Mouse (Mus musculus) cerebellum, postnatal 36 days (tissue): ENCODE measurements around the gene Dync1li1.

Experiments
- DNase-seq, 2 experiments: peaks; one replicate each; pipeline ENCODE4 v3.0.0; 2021 to 2022; ENCODE audit warnings: mixed read lengths in 2 of 2

The Dync1li1 gene

DNA sequence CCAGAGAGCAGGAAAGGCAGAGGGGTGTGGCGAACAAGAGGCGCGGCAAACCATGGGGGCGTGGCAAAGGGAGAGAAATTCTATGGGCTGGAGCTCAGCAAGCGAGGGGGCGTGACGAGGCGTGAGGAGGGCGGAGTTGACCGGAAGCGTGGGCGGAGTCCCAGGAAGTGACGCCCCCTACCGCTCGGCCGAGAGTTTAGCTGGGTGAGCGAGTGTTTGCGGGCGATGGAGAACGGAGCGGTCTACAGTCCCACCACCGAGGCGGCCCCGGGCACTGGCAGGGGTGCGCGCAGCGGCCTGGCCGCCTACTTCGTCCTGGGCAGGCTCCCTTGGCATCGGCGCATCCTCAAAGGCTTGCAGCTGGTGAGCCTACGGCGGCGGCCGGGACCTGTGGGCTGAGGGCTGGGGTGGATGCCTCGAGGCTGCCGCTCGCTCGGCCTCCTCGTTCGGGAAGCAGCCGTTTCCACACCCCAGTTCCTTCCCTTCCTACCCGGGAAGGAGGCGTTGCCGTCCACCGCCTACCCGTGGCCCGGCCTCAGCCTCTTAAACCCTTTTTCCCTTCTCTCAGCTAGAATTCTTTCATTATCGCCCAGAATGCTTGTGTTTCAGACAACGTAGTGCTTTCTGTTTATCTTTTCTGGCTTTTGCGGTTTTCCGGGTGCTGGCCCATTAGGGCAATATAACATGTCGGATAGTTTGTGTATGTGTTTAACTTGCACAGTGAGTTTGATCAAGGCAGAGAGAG is 42.6 kb downstream of the Dync1li1 start, which contains the start of gene Cmtm6:
TSS of gene Cmtm6 (plus strand) at position 106 of the 745 bp plus-strand sequence.
- peak; percentile 91 to 93 for DNase-seq

DNA sequence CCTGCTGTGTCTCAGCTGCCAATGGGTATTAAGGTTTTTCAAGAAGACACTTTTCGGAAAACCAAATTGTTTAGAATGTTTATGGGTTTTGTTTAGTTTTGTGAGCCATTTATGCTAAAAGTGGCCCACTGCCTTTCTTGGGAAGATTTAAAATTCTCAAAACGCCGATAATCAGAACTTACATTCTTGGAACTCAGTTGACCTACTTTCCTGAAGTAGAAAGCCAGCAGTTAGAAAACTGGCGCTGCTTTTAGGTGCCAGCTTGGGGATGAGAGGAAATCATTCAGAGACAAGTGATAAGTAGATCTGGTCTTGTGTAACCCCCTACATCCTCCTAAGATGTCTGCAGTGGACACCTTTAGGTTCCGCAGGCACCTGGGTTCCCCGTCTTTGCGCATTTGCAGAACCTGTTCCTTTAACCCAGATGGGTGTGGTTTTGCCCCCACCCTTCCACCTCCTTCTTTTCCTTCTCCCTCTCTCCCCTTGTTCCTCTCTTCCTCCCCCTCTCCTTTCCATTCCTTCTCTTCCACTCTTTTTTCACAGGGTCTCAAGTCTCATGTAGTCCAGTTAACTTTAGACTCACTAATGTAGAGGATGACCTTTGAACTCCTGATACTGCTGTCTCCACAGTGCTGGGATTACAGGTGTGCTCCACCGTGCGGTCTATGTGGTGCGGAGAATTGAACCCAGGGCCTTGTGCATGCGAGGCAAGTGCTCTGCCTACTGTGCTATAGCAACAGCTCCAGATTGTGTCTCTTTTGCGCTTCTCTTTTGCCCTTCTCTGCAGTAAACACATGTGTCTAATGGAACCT is 43.5 kb downstream of the Dync1li1 start:
- no peak for DNase-seq

DNA sequence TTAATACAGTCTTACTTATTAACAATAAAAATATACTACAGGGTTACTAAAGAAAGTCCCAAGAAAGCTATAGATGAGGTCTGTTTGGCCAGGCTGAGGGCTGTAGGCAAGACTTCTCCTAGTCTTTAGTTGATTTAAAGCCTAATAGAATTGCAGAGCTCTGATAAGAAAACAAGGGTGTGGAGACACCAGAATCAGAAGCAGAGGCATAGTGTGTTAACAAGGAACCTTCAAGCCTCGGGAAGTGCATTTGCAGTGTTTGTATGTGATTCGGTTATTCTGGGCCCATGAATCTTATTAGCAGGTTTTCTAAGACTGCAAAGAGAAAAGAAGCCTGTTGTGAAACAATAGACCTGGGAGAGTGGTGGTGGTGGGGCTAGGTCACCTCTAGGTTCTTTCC is 44.6 kb downstream of the Dync1li1 start:
- DNase-seq = no peak

DNA sequence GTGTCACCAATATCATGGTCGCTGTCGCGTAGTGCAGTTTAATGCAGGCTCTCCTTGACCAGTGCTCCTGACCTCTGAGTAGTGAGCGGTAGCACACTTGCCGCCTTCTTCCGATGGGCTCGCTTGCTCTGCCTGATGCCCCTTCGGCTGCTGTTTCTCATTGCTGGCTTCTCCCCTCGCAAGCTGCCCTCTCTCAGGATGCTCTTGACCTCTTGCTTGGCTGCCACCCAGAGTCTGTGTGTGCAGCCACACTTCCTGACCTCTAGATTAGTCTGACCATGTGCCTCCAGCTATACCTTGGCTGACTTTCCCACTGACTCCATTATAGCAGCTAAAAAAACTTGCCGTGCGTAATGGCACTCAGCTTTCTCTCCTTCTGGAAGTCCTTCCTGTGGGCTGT is 47.9 kb downstream of the Dync1li1 start:
- DNase-seq = no peak

DNA sequence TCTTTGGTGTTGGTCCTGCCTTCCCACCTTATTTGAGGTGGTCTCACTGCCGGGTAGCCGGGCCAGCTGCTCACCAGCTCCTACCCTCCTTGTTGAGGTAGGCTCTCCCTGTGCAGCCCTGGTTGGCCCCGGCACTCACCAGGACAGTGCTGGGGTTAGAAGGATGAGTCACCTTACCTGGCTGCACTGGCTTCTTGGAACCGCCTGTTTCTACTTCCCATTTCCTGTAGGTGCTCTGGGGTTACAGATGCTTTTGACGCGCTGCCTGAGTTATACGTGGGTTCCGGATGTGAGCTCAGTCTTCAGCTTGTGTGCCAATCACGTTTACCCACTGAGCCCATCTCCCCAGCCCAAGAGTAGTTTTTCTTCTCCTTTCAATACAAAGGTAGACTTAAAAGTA is 51.7 kb downstream of the Dync1li1 start:
- DNase-seq = no peak

DNA sequence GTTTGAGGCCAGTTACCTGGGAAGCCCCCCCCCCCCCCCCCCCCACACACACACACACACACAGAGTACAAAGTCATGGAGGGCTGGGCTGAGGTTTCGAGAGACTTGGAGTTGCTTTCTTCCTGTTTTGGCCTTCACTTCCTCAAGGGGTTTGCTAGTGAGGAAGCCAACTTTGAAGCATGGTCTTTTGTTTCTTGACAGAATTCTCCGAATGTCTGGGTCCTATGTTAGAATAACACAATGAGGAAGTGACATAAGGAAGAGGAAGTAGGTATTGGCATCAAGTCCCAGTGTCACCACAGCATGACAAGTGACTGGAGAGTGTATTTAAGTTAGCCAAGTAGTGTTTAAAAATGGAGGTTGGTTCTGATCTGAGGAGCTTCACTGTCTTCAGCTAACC is 54.1 kb downstream of the Dync1li1 start:
- DNase-seq = no peak

DNA sequence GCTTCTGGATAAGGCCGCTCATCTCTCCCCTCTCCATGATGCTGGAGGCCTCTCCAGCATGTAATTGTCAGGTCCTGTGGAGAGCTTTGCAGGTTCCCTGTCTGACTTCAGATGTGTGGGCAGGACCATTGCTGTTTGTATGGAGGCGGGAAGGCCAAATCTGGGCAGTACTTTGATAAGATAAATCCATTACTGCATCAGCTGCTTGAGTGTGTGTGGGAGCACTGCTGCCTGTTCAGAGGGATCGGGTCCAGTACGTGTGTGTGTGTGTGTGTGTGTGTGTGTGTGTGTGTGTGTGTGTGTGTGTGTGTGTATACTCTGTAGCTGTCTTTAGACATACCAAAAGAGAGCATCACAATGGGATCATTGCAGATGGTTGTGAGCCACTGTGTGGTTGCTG is 56.6 kb downstream of the Dync1li1 start:
- DNase-seq = no peak

DNA sequence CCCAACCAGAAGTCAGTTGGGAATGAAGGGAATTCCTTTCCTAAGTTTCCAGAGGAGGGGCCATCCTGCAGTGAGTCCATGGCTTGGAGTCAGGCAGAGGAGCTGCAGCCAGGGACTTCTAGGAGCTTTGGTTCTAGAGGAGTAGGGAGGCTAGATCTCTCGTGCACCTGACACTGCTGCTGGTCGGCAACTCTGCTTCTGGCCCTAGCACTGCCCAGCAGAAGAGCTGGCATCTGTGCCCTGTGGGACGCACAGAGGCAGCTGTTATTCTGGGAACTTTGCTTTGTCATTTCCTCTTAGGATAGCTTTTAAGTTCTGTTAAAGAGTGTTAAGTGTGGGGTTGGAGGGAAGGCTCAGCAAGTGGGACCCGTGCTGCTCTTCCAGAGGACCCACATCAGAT is 57.1 kb downstream of the Dync1li1 start:
- DNase-seq = no peak

DNA sequence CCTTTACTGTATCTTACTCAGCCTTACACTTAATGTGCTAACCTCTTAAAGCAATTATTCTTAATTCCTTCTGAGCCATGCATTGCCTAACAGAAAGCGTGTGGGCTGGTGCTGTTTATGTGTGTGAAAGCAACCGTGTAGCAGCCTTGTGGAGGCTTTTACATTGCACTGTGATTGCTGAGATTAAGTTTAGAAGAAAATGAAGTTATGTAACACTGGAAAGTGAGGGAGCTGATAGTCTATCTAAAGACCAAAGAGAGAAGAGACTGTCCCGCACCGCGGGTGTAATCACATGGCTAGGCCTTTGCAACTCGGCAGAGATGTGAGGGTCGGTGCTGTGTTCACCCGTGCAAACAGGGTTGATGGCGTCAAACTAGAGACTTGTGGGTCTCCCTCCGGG is 58.4 kb downstream of the Dync1li1 start:
- DNase-seq = no peak

DNA sequence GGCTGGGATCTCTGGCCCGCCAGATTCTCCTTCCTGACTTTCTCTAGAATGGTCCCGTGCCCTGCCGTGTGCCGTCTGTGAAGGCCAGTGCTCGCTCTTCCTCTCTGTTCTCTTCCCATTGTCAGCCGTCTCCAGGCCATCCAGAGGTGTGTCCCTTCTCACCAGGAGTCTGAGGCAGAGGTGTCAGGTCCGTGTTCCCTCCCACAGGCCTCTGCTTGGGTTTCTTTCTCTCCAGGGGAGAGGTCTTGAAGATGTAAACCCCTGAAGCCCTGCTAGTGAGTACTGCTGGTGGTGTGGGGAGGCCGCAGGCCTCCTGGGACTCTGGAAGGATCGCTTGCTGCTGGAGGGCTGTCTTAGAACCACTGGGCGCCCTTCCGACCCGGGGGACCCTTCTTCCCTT is 58.9 kb downstream of the Dync1li1 start:
- DNase-seq = no peak

DNA sequence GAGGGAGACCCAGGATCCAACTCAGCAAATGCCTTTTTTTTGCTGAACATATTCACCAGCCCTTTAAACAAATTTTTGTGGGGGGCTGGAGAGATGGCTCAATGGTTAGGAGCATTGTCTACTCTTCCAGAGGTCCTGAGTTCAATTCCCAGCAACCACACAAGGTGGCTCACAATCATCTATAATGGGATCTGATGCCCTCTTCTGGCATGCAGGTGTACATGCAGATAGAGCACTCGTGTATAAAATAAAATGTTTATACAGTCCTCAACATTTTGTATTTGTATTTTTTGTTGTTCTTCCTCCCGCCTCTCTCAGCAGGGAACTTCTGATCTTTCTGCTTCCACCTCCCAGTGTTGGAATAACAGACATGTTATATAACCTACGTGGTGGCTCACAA is 63.0 kb downstream of the Dync1li1 start:
- no peak for DNase-seq

DNA sequence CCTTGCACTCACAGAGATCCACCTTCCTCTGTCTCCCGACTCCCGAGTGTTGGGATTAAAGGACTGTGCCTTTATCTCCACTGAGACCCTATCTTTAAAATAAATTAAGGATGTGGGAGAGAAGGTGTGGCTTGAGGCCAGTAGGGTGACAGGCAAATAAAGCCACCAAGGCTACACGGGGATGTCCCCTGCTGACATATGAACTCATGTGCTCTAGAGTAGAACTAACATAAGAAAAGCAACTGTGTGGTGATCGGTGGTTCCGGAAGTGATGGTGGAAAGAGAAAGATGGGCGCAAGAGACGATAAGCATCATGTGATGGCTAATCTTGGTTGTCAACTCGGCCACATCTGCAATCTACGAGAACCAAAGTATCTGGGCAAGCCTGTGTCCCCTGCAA is 63.7 kb downstream of the Dync1li1 start:
- DNase-seq = no peak

DNA sequence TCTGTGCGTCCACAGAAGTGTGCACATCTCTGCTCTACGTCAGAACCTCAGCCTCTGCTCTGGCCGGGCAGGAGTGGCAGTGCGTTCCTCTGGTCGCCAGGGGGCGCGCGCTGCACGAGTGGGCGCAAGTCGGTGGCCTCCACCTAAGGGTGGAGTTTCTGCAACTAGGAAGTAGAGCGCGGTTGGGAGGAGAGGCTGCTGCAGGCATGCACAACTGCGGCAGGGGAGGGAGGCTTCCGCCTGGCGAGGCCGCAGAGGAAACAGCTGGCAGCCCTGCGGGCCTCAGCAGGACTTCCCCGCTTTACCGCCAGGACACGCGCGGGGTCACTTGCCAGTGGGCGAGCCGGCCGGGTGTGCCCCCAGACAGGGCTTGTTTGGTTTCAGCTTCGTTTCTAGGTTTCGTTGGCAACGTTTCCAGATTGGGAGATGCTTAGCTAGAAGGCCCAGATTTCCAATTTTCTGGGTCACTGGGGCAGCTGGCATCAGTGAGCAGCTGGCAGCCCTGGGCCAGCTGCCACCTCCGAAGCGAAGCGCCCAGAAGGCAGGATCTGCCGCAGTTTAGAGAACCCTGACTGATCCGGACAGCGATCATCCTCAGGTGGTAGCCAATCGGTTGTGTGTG is 64.4 kb downstream of the Dync1li1 start:
- DNase-seq = peak; percentile 90 to 91

DNA sequence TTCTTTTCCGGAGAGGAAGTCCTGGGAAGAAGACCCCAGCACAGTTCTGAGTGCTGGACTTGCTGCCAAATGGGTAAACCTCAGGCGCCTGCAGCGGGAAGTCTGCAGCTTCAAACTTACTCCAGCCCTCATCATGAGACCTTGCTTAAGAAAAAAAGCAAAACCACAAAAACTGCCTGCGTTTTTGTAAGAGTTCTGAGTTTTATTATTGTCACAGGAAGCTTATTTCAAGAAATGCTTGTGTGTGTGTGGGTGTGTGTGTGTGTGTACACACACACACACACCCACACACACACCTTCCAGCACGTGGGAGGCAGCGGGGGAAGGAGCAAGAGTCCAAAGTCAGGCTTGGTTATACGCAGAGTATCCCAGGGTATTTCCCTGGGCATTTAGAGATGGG is 69.7 kb downstream of the Dync1li1 start:
- no peak for DNase-seq

DNA sequence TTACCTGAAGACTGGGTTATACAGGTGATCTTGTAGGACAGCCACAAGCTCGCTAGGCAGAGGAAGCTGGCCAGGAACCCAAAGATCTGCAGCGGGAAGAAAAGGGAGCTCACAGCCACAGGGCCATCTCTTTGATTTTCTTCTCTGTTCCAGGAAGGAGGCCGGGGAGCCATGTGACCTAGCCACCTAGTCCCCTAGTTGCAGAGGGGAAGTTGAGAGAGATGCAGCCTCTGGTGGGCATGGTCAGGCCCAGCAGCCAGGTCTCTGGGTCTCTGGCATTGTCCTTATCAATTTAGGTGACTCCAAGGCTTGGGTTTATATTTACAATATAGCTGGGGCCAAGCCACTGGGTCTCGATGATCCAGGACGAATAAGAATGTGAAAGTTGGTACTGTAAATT is 70.2 kb downstream of the Dync1li1 start:
- DNase-seq = no peak

DNA sequence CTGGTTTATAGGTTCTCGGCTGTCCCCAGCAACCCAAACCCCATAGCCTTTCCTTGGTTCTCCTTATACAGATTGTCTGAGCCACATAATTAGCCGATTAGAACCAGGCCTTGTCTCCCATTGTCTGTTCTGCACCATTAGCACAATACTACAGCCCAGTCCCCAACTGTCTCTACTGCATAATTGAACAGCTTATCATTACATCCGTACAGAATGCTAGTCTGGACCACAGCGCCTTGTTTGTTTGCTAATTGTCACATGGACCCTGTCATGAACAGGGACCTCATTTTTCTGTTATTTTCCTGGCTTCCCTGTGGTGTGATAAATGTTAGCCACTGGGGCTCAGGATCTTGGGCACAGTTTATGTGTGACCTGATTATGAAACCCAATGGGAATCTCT is 71.3 kb downstream of the Dync1li1 start:
- no peak for DNase-seq

DNA sequence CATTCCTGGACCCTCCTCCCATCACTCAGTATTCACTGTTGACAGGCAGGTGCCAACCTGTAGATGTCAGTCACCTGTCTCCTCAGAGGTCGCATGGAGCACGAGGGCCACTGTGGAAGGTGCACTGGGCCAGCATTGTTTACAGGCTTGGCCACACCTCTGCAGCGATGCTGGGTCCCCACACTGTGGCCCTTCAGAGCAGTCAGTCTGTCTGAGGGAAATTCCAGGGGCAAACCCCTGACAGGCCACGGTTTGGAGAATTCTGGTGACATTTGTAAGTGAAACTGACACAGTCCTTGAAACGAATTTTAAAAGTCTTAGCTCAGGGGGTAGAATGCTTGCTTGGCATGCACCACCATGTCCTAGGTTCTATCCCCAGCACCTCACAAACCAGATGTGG is 71.8 kb downstream of the Dync1li1 start:
- DNase-seq = no peak

DNA sequence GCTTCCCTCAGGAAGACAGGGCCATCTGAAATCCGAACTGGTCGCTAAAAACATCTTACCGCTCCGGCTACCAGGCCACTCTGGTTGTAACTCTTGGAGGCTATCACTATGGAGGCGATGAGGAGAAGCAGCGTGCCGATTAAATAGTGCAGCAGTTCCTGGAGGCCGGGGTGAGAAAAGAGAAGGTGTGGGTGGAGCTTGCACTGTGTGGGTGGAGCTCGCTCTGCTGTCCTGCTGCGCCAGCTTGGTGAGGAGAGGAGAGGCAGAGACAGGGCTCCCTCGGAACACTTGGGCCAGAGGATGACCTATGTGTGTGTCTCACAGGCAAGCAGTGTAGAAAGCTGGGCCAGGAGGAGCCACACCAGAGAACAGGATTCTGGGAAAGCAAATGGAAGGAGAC is 73.3 kb downstream of the Dync1li1 start:
- no peak for DNase-seq

DNA sequence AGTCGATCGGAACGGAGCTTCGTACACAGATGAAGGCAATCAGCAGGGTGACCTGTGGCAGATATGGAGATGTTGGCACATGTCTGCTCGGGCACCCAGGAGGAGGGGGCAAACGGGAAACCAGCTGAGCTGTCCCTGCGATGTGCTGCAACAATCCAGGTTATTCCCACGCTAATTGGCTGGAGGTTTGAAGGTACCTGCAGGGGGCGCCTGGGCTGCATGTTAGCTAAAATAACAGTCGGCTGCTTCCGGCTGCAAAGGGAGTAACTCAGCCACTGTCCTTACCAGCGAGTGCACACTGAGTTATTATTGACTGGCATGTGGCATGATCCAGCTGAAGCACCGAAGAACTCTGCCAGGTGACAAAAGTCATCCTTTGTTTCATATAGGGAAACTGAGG is 74.8 kb downstream of the Dync1li1 start:
- peak in 1 of 2 experiments; percentile 14 for DNase-seq

DNA sequence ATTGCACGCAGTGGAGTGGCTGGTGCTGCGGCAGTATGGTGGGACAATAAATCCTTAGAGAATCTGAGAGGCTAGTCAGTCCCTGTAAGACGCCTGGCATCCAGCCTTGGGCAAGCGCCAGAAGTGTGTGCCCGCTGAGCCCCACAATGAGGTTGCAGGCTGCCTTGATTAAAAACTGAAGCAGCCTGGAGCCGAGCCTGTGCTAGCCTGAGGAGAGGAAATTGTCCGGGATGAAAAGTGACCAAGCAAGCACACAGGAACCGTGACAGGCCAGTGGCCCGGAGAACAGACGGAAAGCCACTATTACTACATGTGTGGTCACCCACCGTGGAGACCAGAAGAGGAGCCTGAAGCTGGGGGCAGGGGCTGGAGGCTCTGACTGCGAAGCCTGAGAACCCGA is 78.4 kb downstream of the Dync1li1 start:
- peak; percentile 58 to 61 for DNase-seq

DNA sequence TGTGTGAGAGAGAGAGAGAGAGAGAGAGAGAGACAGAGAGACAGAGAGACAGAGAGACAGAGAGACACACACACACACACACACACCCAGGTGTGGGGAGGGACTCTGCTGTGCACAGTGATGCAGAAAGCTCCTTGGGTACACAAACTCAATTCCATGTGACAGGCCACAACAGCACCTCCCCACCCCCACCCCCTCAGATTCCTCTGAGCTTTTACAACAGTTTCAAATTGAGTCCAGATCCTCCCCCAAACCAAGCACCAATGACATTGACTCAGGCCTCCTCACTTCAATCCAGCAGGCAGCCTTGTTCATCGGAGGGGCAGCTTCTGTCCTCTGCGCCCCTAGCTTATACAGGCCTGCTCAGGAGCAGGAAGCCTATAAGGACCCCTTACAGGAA is 78.9 kb downstream of the Dync1li1 start:
- DNase-seq = no peak

DNA sequence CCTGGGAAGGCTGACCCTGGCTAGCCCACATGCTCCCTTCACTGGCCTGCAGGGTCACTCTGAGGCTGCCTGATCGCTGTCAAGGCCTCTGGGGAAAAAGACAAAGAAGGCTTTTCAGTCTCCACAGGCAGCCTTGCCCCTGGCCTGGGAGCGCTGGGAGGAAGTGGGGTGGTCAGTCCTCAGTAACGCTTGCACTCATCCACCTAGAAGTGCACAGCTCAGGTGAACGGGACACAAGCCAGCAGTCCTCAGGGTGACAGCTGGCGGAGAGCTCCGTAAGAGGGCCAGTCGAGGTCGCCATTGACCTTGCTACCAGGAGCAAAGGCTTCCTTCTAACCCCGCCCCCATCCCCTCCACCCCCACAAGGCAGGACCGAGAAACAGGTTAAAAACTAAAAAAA is 79.5 kb downstream of the Dync1li1 start:
- DNase-seq = no peak

DNA sequence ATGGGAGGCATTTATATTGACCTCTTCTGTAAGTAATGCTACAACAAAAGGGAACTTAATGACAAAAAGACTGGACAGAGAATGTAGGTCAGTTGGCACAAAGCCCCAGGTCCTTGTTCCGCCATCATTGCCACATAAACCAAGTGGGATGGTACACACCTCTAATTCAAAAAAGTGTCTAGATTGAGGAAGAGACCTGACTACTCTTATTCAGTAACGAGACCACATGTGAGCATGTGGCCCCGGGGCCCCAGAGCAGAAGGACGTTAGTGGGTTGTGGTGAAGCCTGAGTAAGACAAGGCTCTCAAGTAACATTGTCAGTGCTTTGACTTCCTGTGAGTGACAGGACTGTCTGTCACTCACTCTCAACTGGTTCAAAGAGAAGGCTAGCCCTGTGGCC is 81.6 kb downstream of the Dync1li1 start:
- no peak for DNase-seq

DNA sequence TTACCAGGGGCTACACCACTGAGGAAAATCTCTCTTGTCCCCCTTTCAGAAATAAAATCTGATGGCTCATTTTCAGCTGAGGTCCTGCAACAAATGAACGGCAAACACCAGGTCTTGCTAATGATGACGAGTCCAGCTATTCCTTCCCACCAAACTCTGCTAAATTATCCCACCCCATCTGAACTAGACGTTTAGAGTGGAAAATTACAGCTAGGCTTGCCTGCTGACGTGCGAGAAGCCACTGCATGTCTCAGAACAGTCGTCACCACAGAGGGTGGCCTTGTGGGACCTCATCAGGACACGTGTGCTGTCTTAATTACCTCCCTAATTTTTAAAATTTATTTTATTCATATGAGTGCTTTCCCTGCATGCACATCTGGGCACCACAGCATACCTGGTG is 83.0 kb downstream of the Dync1li1 start:
- no peak for DNase-seq
